Mouse (Mus musculus) olfactory bulb, adult 2 months (tissue): Measurements from ENCODE around the gene Ica1.

Experiments
- CTCF ChIP-seq: fragments of 200-500 bp; IDR thresholded peaks from 2 replicates; pipeline ENCODE4 v1.5.1; 2012; ENCODE audit warnings: low read depth, mild to moderate bottlenecking, low read length, moderate library complexity; ENCODE audit not compliant: insufficient read depth
- POLR2A ChIP-seq: fragments of 200-500 bp; IDR thresholded peaks from 2 replicates; pipeline ENCODE4 v1.6.1; 2012; ENCODE audit warnings: mild to moderate bottlenecking, low read depth, low read length, moderate library complexity; ENCODE audit not compliant: insufficient read depth

DNA sequence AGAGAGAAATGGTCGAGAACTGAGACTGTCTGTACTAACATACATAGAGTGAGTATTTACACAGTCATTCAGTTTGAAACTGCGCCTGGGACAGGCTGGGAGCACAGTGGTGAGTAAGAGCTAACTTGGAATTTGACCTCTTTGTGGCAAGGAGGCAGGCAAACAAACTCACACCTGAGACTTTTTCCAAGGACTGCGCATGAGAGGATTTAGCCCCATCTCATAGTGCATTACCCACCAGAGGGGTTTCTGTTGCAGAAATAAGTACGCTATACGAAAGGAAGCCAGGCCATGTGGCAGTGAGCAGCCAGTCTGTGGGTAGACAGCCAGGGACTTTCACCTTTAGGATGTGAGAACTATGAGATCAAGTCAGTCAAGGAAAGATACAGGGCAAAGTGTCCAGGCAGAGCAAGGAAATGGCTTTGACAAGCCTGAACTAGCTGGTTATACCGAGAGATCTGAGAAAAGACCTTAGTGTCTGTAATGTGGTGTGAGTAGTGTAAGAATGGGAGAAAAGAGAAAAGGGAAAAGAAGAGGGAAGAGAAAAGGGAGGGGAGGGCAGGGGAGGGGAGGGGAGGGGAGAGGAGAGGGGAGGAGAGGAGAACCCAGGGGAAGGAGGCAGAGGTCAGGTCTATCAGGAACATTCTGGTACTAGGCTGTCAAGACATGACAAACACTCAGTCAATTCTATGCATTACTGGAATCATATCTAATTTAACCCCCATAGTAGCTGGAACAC, 25.1 kb downstream of the Ica1 start:
- TF ChIP-seq CTCF: no peak
- no peak for TF ChIP-seq POLR2A
